Mouse (Mus musculus) olfactory bulb, adult 2 months (tissue): ENCODE measurements around the gene Ubl5.

Experiments used
- CTCF ChIP-seq: fragments of 200-500 bp; IDR thresholded peaks from 2 replicates; pipeline ENCODE4 v1.5.1; 2012; ENCODE audit warnings: low read depth, mild to moderate bottlenecking, low read length, moderate library complexity; ENCODE audit not compliant: insufficient read depth
- POLR2A ChIP-seq: fragments of 200-500 bp; IDR thresholded peaks from 2 replicates; pipeline ENCODE4 v1.6.1; 2012; ENCODE audit warnings: mild to moderate bottlenecking, low read depth, low read length, moderate library complexity; ENCODE audit not compliant: insufficient read depth

DNA sequence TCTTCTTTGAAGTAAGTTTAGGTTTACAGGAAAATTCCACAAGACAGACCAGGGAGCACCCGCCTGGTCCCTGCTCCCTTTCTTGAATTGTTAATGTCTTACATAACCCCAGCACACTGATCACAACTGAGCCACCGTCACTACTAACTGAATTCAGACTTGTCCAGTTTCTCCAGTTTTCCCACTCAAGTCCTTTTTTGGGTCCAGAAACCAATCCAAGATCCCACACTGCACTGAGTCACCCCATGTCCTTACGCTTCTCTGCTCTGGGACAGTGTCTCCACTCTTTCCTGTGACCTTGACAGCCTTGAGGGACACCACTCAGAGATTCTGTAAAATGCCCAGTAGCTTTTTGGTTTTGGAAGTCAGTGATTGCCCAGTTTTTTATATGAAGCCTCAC, 50.2 kb downstream of the Ubl5 start:
- no peak for TF ChIP-seq CTCF
- no peak for TF ChIP-seq POLR2A
